26 mouse cellular contexts compared by ENCODE assay signal in genomic region chr9:61000232-61000631, GRCm38 (mm10).
DNase-seq lines count a peak whose midpoint lies in the region; ATAC-seq and TF ChIP-seq lines count a peak whose summit lies in the region.
"Had no signal": no experiment of that assay in that cellular context is flagged by ENCODE, and none has a peak within 500 bp of the region (broad histone marks: within the 10 kb centered on the region; RNA-seq: fewer than 3 reads in every experiment).

No protein-coding gene starts in this region.

- peaks cover 12% of the 10 kb centered on the region; the same call in 1 of the 2 replicates for H3K4me1 ChIP-seq in forebrain, embryonic 10.5 days
- H3K4me1 ChIP-seq in forebrain, embryonic 15.5 days, result peaks cover 2% of the 10 kb centered on the region; the same call in 1 of the 2 replicates
- peaks cover 23% of the 10 kb centered on the region for H3K4me1 ChIP-seq in midbrain, embryonic 13.5 days (replicated peaks)
- H3K4me1 ChIP-seq in midbrain, postnatal 0 days (ENCODE audit: insufficient read depth, low read length), result no peaks in the 10 kb centered on the region; the same call in 1 of the 2 replicates
- H3K4me1 ChIP-seq: heart, embryonic 15.5 days; hindbrain, embryonic 15.5 days had no signal

- H3K27me3 ChIP-seq in forebrain, embryonic 10.5 days (ENCODE audit: poor library complexity, severe bottlenecking), result peaks cover 33% of the 10 kb centered on the region
- H3K27me3 ChIP-seq in forebrain, embryonic 15.5 days, result no peaks in the 10 kb centered on the region
- no peaks in the 10 kb centered on the region for H3K27me3 ChIP-seq in midbrain, embryonic 13.5 days
- no peaks in the 10 kb centered on the region for H3K27me3 ChIP-seq in midbrain, postnatal 0 days (ENCODE audit: insufficient read depth, low read length)
- H3K27me3 ChIP-seq: hindbrain, embryonic 15.5 days had no signal

- H3K9ac ChIP-seq in forebrain, embryonic 15.5 days (replicated peaks), result no peak overlapping the region
- H3K9ac ChIP-seq in midbrain, embryonic 13.5 days (replicated peaks), result no peak overlapping the region
- H3K9ac ChIP-seq in midbrain, postnatal 0 days (replicated peaks; ENCODE audit: low read length, poor library complexity, severe bottlenecking), result no peak overlapping the region
- H3K9ac ChIP-seq: embryonic facial prominence, embryonic 15.5 days; forebrain, embryonic 12.5 days; heart, embryonic 12.5 days; heart, embryonic 15.5 days; hindbrain, embryonic 15.5 days had no signal

- no peak overlapping the region for H3K4me3 ChIP-seq in forebrain, embryonic 10.5 days
- H3K4me3 ChIP-seq in forebrain, embryonic 15.5 days, result no peak overlapping the region
- no peak overlapping the region for H3K4me3 ChIP-seq in midbrain, embryonic 13.5 days (replicated peaks)
- no peak overlapping the region for H3K4me3 ChIP-seq in midbrain, postnatal 0 days (ENCODE audit: low read depth, low read length)
- H3K4me3 ChIP-seq: embryonic facial prominence, embryonic 15.5 days; forebrain, embryonic 12.5 days; heart, embryonic 12.5 days; heart, embryonic 15.5 days; hindbrain, embryonic 15.5 days had no signal

- 88% methylated on average over 11 of the region's 11 CpGs for WGBS in forebrain, embryonic 10.5 days
- WGBS in forebrain, embryonic 15.5 days, result 83% methylated on average over 11 of the region's 11 CpGs
- WGBS in midbrain, embryonic 13.5 days, result 73% methylated on average over 10 of the region's 11 CpGs
- 72% methylated on average over 9 of the region's 11 CpGs for WGBS in midbrain, postnatal 0 days

- H3K9me3 ChIP-seq in forebrain, embryonic 10.5 days, result no peaks in the 10 kb centered on the region
- no peaks in the 10 kb centered on the region for H3K9me3 ChIP-seq in forebrain, embryonic 15.5 days
- H3K9me3 ChIP-seq in midbrain, embryonic 13.5 days, result no peaks in the 10 kb centered on the region
- H3K9me3 ChIP-seq in midbrain, postnatal 0 days (ENCODE audit: low read length), result no peaks in the 10 kb centered on the region
- H3K9me3 ChIP-seq: embryonic facial prominence, embryonic 15.5 days; forebrain, embryonic 12.5 days; G1E; heart, embryonic 12.5 days; heart, embryonic 15.5 days; hindbrain, embryonic 15.5 days had no signal

- no peak for ATAC-seq in forebrain, embryonic 15.5 days (replicated peaks)
- peak; percentile 48; the same call in 1 of the 2 replicates for ATAC-seq in midbrain, embryonic 13.5 days
- no peak for ATAC-seq in midbrain, postnatal 0 days (ENCODE audit: low FRiP score)
- ATAC-seq: Patski had no signal

- TF ChIP-seq CTCF in midbrain, postnatal 0 days (IDR thresholded peaks at IDR 0.05), result no peak

- DNase-seq in forebrain, embryonic 10.5 days (ENCODE audit: extremely low spot score, low spot score), result no peak
- no peak for DNase-seq in midbrain, postnatal 0 days (ENCODE audit: low spot score)
- peak; percentile 40 for DNase-seq in retina, postnatal 1 day
- no peak for DNase-seq in retina, embryonic 14.5 days (ENCODE audit: low spot score)
- no peak for DNase-seq in kidney, postnatal 4 days
- DNase-seq: adrenal gland, postnatal 10 days; adrenal gland, postnatal 36 days; B cell, adult 2 months; cerebellum, adult 11 months; cerebellum, adult 2 months; cerebellum, adult 9-11 months; cerebellum, postnatal 25 days; embryo, embryonic 11 days; gastrocnemius, postnatal 25 days; heart, adult 18-20 months; heart, postnatal 10 days; heart, postnatal 36 days had no signal

- H3K4me2 ChIP-seq in forebrain, embryonic 15.5 days (replicated peaks), result no peak overlapping the region
- no peak overlapping the region for H3K4me2 ChIP-seq in midbrain, embryonic 13.5 days (replicated peaks)
- no peak overlapping the region for H3K4me2 ChIP-seq in midbrain, postnatal 0 days (ENCODE audit: low read depth, low read length, poor library complexity, severe bottlenecking)
- H3K4me2 ChIP-seq: embryonic facial prominence, embryonic 15.5 days; forebrain, embryonic 12.5 days; heart, embryonic 12.5 days; heart, embryonic 15.5 days; hindbrain, embryonic 15.5 days had no signal

- 0 out of 2 replicates have a peak overlapping the region, but pooled peaks have one; percentile 44 for H3K27ac ChIP-seq in forebrain, embryonic 10.5 days
- H3K27ac ChIP-seq in forebrain, embryonic 15.5 days (replicated peaks), result no peak overlapping the region
- H3K27ac ChIP-seq in midbrain, embryonic 13.5 days, result peak overlapping the region; percentile 51
- no peak overlapping the region for H3K27ac ChIP-seq in midbrain, postnatal 0 days (ENCODE audit: low read depth, low read length)
- H3K27ac ChIP-seq: embryonic facial prominence, embryonic 15.5 days; forebrain, embryonic 12.5 days; heart, embryonic 15.5 days; hindbrain, embryonic 15.5 days had no signal

- H3K36me3 ChIP-seq in forebrain, embryonic 10.5 days (replicated peaks), result no peaks in the 10 kb centered on the region
- no peaks in the 10 kb centered on the region for H3K36me3 ChIP-seq in forebrain, embryonic 15.5 days
- no peaks in the 10 kb centered on the region for H3K36me3 ChIP-seq in midbrain, embryonic 13.5 days
- no peaks in the 10 kb centered on the region for H3K36me3 ChIP-seq in midbrain, postnatal 0 days (ENCODE audit: insufficient read depth, low read length)
- H3K36me3 ChIP-seq: embryonic facial prominence, embryonic 15.5 days; forebrain, embryonic 12.5 days; G1E; heart, embryonic 12.5 days; heart, embryonic 15.5 days; hindbrain, embryonic 15.5 days had no signal

Comparison
In these comparisons a context has a peak if more than half of its experiments do, and no peak if none do; other contexts are left out.
1. H3K27ac ChIP-seq: peak in forebrain, embryonic 10.5 days (single experiment) and midbrain, embryonic 13.5 days (single experiment); none in forebrain, embryonic 15.5 days (single experiment) and midbrain, postnatal 0 days (single experiment).